Mouse (Mus musculus) embryonic stem cell, embryonic (primary cell): ENCODE measurements at regions not wholly inside any gene's neighbourhood (a gene's known extent, or its start where the extent isn't known, plus 50 kb on each side); places are given as distances from the start of the nearest gene placed in this dataset.

Experiments
- CTCF ChIA-PET, 4 experiments: fragments of 300-600 bp in 2 of 4; fragments of 350-600 bp in 2 of 4; sonication (Branson Sonifier 250); formaldehyde crosslinking; loops; one replicate each; lab custom pipeline; 2022; ENCODE audit warnings: inconsistent platforms in 2 of 4; lab: Charles Lee
- POLR2A ChIA-PET, 4 experiments: fragments of 300-600 bp in 2 of 4; fragments of 350-600 bp in 2 of 4; sonication (Branson Sonifier 250); formaldehyde crosslinking; loops; one replicate each; lab custom pipeline; 2022; ENCODE audit warnings: antibody characterized with exemption in 4 of 4, inconsistent platforms in 1 of 4; lab: Charles Lee

DNA sequence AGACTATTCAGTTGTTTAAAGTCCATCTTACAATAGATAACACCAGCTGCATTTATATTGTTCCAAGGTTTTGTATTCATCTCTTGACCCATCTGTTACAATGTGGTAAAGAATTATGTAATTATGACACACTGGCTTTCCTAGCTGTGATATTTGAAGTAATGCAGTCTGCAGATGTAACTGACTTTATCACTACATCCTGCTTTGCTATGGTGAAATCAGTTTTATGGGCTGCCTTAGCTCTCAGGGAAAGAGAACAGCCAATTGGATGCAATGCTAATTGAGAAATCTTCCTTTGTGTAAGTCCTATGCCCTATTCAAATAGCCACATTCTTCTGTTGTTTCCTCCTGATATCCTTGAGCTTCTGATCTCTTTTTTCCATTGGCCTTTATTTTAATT lies 278.2 kb upstream of the Slc8a1 start:
- ChIA-PET POLR2A (interaction anchor here in 1 of 4 experiments (1.2 kb wide), 1 partner anchor 9 kb away, joined by 3 read pairs; no protein-coding TSS in a partner anchor), CTCF (no interaction called here)

GRCm38 (mm10) chr17:81994431-81994830 lies 256.3 kb upstream of the Slc8a1 start:
- ChIA-PET CTCF (no interaction called here), POLR2A (no interaction called here)
